Mouse (Mus musculus): ENCODE data around the gene Arid3c. TPM values are rescaled to one million over a fixed set of nuclear protein-coding genes. Genes with fewer than 3 reads are reported as not detected.

Gene Arid3c
- polyA plus RNA-seq, 1 experiment = not detected

GRCm38 (mm10) chr4:41761680-41762079 lies 30.7 kb upstream of the Arid3c start:
- Histone ChIP-seq H3K4me3 (ENCODE audit: insufficient read depth, low read depth, low read length) (no peak overlapping the region), H3K4me1 (ENCODE audit: control insufficient read depth, insufficient read depth, low read length) (peaks cover 24% of the 10 kb centered on the region), H3K27ac (ENCODE audit: insufficient read depth, low read depth, low read length) (no peak overlapping the region)
- TF ChIP-seq POLR2A (IDR thresholded peaks at IDR 0.05; ENCODE audit: insufficient read depth, low read depth, low read length) (no peak), CTCF (IDR thresholded peaks at IDR 0.05; ENCODE audit: insufficient read depth, low read depth, low read length) (no peak)

DNA sequence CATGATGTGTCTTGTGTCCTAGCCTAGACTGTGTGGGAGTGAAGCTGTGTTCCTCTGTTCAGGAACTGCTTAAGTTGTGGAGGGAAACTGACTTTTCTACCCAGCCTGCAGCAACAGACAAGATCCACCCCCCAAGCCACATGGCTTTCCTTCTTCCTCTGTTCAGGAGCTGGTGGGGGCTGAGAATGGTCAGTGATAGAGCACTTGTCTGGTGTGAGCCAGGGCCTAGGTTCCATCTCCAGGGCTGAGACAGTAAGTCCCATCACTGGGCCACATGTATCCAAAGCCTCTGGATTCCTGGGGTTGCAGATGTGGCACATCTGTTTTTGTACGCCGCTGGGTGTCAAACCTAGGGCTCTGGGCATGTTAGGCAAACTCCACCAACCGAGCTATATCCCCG lies 30.0 kb upstream of the Arid3c start:
- no peak for TF ChIP-seq CTCF (IDR thresholded peaks at IDR 0.05; ENCODE audit: insufficient read depth, low read depth, low read length)
- TF ChIP-seq POLR2A (IDR thresholded peaks at IDR 0.05; ENCODE audit: insufficient read depth, low read depth, low read length) = no peak
- H3K4me1 ChIP-seq (ENCODE audit: control insufficient read depth, insufficient read depth, low read length) = peaks cover 29% of the 10 kb centered on the region
- WGBS = 74% methylated on average over 4 of the region's 4 CpGs
- no peak overlapping the region for H3K27ac ChIP-seq (ENCODE audit: insufficient read depth, low read depth, low read length)
- no peak overlapping the region for H3K4me3 ChIP-seq (ENCODE audit: insufficient read depth, low read depth, low read length)

DNA sequence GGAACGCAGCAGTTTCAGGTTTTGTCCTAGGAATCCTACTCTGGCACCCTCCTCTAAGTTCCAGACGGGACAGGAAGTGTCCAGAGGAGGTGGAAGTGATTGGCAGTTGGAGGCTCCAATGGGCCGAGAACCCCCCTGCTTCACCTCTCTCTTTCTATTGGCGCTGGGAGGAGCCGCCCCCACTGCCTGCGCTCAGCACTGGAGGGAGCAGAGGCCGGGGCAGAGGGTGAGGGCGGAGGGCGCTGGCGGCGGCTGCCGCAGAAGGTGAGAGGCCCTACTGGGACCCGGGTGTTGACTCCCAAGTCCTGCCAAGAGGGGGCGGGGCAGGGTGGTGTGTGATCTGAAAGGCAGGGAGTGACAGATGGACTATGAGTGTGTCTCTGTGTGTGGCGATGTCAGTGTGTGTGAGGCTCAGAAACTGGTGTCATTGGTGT lies 29.4 kb upstream of the Arid3c start:
- no peak overlapping the region for H3K27ac ChIP-seq (ENCODE audit: insufficient read depth, low read depth, low read length)
- 24% methylated on average over 15 of the region's 15 CpGs for WGBS
- peak overlapping the region; percentile 38 for H3K4me3 ChIP-seq (ENCODE audit: insufficient read depth, low read depth, low read length)
- peaks cover 29% of the 10 kb centered on the region for H3K4me1 ChIP-seq (ENCODE audit: control insufficient read depth, insufficient read depth, low read length)
- no peak for TF ChIP-seq CTCF (IDR thresholded peaks at IDR 0.05; ENCODE audit: insufficient read depth, low read depth, low read length)
- TF ChIP-seq POLR2A (IDR thresholded peaks at IDR 0.05; ENCODE audit: insufficient read depth, low read depth, low read length) = peak; percentile 22; the same call in 1 of the 2 replicates

DNA sequence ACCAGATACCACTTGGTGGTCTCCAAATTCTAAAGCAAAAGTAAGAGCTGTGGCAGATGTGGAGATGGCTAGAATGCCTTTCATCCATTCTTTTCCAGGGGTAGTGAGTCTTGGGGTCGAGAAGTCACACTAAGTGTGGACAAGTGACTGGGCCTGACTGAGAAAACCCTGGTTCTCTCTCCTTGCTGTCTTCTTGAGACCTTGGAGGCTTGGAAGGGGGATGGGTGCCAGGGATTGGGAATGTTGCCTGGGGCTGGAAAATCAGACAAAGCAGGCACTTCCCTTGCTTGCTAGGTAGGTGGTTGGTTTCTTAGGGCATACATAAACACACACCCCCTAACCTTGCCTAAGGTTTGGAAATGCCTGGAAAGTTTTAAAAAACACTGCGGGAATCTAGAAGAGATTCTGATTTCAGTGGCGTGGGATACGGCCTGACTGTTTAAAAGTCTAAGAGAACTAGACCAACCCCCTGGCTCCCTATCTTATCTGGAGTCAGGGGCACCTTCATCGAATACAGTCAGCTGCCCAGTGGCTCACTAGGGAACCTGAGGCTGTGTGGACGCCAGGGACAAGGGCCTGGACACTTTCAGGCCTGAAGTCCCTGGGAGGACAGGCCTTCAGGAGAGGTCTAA lies 28.8 kb upstream of the Arid3c start:
- H3K27ac ChIP-seq (ENCODE audit: insufficient read depth, low read depth, low read length) = no peak overlapping the region

GRCm38 (mm10) chr4:41759206-41759605 lies 28.3 kb upstream of the Arid3c start:
- Histone ChIP-seq H3K4me3 (ENCODE audit: insufficient read depth, low read depth, low read length) (no peak overlapping the region), H3K4me1 (ENCODE audit: control insufficient read depth, insufficient read depth, low read length) (peaks cover 33% of the 10 kb centered on the region), H3K27ac (ENCODE audit: insufficient read depth, low read depth, low read length) (no peak overlapping the region)
- WGBS = 67% methylated on average over 9 of the region's 9 CpGs
- TF ChIP-seq POLR2A (IDR thresholded peaks at IDR 0.05; ENCODE audit: insufficient read depth, low read depth, low read length) = no peak
- TF ChIP-seq CTCF (IDR thresholded peaks at IDR 0.05; ENCODE audit: insufficient read depth, low read depth, low read length) = no peak

More for the DNA sequence above, 28.8 kb upstream of the Arid3c start:
- 68% methylated on average over 6 of the region's 6 CpGs for WGBS
- Histone ChIP-seq H3K4me3 (ENCODE audit: insufficient read depth, low read depth, low read length) (no peak overlapping the region), H3K4me1 (ENCODE audit: control insufficient read depth, insufficient read depth, low read length) (peaks cover 32% of the 10 kb centered on the region)
- no peak for TF ChIP-seq POLR2A (IDR thresholded peaks at IDR 0.05; ENCODE audit: insufficient read depth, low read depth, low read length)
- no peak for TF ChIP-seq CTCF (IDR thresholded peaks at IDR 0.05; ENCODE audit: insufficient read depth, low read depth, low read length)

DNA sequence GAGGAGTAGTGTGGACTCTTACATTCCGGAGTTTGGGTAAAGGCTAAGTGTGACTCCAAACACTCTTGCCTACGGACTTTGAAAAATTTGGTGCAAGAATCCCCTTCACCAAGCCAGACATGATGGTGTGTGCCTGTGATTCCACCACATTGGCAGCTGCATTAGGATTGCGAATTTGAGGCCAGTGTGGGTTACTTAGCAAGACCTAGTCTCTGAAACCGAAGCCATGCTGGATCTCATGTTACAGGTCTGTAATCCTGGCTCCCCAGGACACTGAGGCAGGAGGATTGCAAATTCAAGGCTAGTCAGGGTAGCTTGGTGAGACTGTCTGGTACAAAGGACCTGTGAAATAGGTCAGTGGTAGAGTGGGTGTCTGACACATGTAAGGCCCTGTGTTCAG lies 27.8 kb upstream of the Arid3c start:
- Histone ChIP-seq H3K27ac (ENCODE audit: insufficient read depth, low read depth, low read length) (no peak overlapping the region), H3K4me1 (ENCODE audit: control insufficient read depth, insufficient read depth, low read length) (peaks cover 33% of the 10 kb centered on the region), H3K4me3 (ENCODE audit: insufficient read depth, low read depth, low read length) (no peak overlapping the region)
- TF ChIP-seq CTCF (IDR thresholded peaks at IDR 0.05; ENCODE audit: insufficient read depth, low read depth, low read length) (no peak), POLR2A (IDR thresholded peaks at IDR 0.05; ENCODE audit: insufficient read depth, low read depth, low read length) (no peak)
- WGBS = 92% methylated on average over 4 of the region's 4 CpGs

DNA sequence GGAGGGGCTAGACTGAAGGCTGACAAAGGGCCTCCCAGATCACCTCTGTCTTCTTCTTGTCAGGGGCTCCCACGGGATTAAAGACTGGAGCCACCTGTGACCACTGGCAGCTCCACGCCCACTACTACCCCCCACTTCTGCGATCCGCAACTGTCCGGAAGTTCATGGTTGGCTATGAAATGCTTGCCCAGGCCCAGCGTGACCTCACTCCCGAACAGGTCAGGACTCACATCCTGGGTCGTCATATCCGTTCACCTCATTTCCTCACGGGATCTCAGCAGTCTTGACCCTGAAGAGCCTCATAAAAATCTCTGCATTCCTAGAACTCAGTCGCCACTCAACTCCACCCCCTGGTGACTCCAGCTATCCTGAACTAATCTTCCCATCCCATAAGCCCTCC lies 27.1 kb upstream of the Arid3c start:
- TF ChIP-seq CTCF (IDR thresholded peaks at IDR 0.05; ENCODE audit: insufficient read depth, low read depth, low read length) (no peak), POLR2A (IDR thresholded peaks at IDR 0.05; ENCODE audit: insufficient read depth, low read depth, low read length) (no peak)
- 87% methylated on average over 11 of the region's 11 CpGs for WGBS
- Histone ChIP-seq H3K4me3 (ENCODE audit: insufficient read depth, low read depth, low read length) (no peak overlapping the region), H3K27ac (ENCODE audit: insufficient read depth, low read depth, low read length) (no peak overlapping the region), H3K4me1 (ENCODE audit: control insufficient read depth, insufficient read depth, low read length) (peaks cover 33% of the 10 kb centered on the region)

DNA sequence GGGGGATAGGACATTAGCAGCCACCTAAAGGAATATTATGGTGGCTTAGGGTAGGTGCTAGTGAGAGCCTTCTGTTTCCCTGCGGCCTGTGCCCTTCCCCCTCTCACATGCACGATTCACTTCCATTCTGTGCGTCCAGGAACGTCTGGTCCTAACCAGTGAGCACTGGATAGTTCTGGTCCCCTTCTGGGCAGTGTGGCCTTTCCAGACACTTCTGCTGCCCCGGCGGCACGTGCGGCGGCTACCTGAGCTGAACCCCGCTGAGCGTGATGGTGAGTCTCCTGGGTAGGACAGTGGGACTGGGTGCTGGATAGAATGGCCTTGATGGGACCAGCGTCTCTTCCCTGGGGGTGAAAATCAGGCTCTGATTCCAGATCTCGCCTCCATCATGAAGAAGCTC lies 26.4 kb upstream of the Arid3c start:
- 97% methylated on average over 13 of the region's 13 CpGs for WGBS
- peaks cover 27% of the 10 kb centered on the region for H3K4me1 ChIP-seq (ENCODE audit: control insufficient read depth, insufficient read depth, low read length)
- no peak overlapping the region for H3K4me3 ChIP-seq (ENCODE audit: insufficient read depth, low read depth, low read length)
- no peak overlapping the region for H3K27ac ChIP-seq (ENCODE audit: insufficient read depth, low read depth, low read length)
- no peak for TF ChIP-seq POLR2A (IDR thresholded peaks at IDR 0.05; ENCODE audit: insufficient read depth, low read depth, low read length)
- TF ChIP-seq CTCF (IDR thresholded peaks at IDR 0.05; ENCODE audit: insufficient read depth, low read depth, low read length) = no peak

- Histone ChIP-seq H3K4me3 (ENCODE audit: insufficient read depth, low read depth, low read length) (peak overlapping the region; percentile 72), H3K27ac (ENCODE audit: insufficient read depth, low read depth, low read length) (no peak overlapping the region; the same call in 1 of the 2 replicates), H3K4me1 (ENCODE audit: control insufficient read depth, insufficient read depth, low read length) (peaks cover 23% of the 10 kb centered on the region)
- no peak for TF ChIP-seq CTCF (IDR thresholded peaks at IDR 0.05; ENCODE audit: insufficient read depth, low read depth, low read length)
- no peak for TF ChIP-seq POLR2A (IDR thresholded peaks at IDR 0.05; ENCODE audit: insufficient read depth, low read depth, low read length)
- 75% methylated on average over 8 of the region's 8 CpGs for WGBS
Measured at GRCm38 (mm10) chr4:41756440-41756839, 25.5 kb upstream of the Arid3c start.

Measured in olfactory bulb, adult 2 months (tissue).